Mouse (Mus musculus) heart, embryonic 11.5 days (tissue): Measurements from ENCODE around the gene BC100530. TPM values are rescaled to one million over a fixed set of nuclear protein-coding genes. Genes with fewer than 3 reads are reported as not detected.
"Not testable (repeated sequence)": the region's sequence is repeated elsewhere in the genome, so short reads cannot be mapped to it uniquely, and the experiment has no call there.

Experiments used
- ATAC-seq: fragments of 200-750 bp; cut with Nextera tagmentation; replicated peaks from 2 replicates; pipeline ENCODE4 v1.8.0; 2017; ENCODE audit warnings: moderate library complexity; ENCODE audit not compliant: insufficient number of reproducible peaks, low FRiP score, low TSS enrichment
- H3K27ac ChIP-seq: fragments of 300-500 bp; sonication (generic); 2 replicates; pipeline ENCODE4 v1.5.1; 2014; ENCODE audit warnings: mild to moderate bottlenecking, low read depth, low read length
- H3K27me3 ChIP-seq: fragments of 300-500 bp; sonication (generic); 2 replicates; pipeline ENCODE4 v1.6.1; 2014; ENCODE audit warnings: mild to moderate bottlenecking, low read length, mixed read lengths; ENCODE audit not compliant: control insufficient read depth, insufficient read depth
- H3K36me3 ChIP-seq: fragments of 300-500 bp; sonication (generic); 2 replicates; pipeline ENCODE4 v1.6.1; 2014; ENCODE audit warnings: mild to moderate bottlenecking, low read length, moderate library complexity, mixed read lengths; ENCODE audit not compliant: control insufficient read depth, insufficient read depth
- H3K4me1 ChIP-seq: fragments of 300-500 bp; sonication (generic); 2 replicates; pipeline ENCODE4 v1.6.1; 2014; ENCODE audit warnings: low read length; ENCODE audit not compliant: control insufficient read depth, insufficient read depth
- H3K4me2 ChIP-seq: fragments of 300-500 bp; sonication (generic); 2 replicates; pipeline ENCODE4 v1.6.1; 2014; ENCODE audit warnings: mild to moderate bottlenecking, moderate library complexity
- H3K4me3 ChIP-seq: fragments of 300-500 bp; sonication (generic); 2 replicates; pipeline ENCODE4 v1.5.1; 2014; ENCODE audit warnings: low read depth, low read length
- H3K9ac ChIP-seq: fragments of 300-500 bp; sonication (generic); 2 replicates; pipeline ENCODE4 v1.6.1; 2014; ENCODE audit warnings: mild to moderate bottlenecking, low read depth, low read length, moderate library complexity
- H3K9me3 ChIP-seq: fragments of 300-500 bp; sonication (generic); replicated peaks from 2 replicates; pipeline ENCODE4 v1.6.1; 2016; ENCODE audit warnings: low read length; ENCODE audit not compliant: control insufficient read depth
- WGBS: fragments of 180-500 bp; shearing (Covaris S2); extraction: QIAGEN DNeasy Blood & Tissue Kit; methylation state at CpG from one replicate; pipeline ENCODE4 v1.1.7; 2014; ENCODE audit not compliant: insufficient replicate concordance; 5-methylcytosine and 5-hydroxymethylcytosine counted together
- polyA plus RNA-seq: library from polyadenylated mRNA; unstranded; fragments of >200 nt; fragmentation: Nextera tagmentation; extraction: Ambion mirVana; gene quantifications from 2 replicates; pipeline ENCODE4 v1.2.1, GENCODE M21; 2014

The BC100530 gene
- polyA plus RNA-seq: 0.90 and 2.3 TPM in 2 replicates

DNA sequence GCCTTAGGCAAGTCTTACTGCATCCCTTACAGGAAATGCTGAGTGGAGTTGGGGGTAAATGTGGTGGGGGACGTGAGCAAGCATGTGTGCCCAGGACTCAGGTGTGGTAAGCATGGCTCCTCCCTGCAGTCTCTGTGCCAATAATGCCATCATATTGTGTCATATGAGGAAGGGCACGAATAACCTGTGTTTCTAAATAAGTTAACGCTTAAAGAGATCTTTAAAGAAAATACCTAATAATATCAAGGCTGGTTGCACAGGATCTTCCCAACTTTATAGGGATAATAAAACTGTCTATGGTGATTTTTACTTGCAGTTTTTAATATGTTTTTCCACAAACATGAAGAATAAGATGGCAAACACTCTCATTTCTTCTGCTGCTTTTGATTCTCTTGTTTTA is at the start of gene BC100530:
BC100530 (minus strand) TSS at position 101 of the 400 bp plus-strand sequence.
- not testable (repeated sequence) for H3K4me1 ChIP-seq, H3K27ac ChIP-seq, H3K27me3 ChIP-seq, H3K9ac ChIP-seq, H3K9me3 ChIP-seq, H3K36me3 ChIP-seq, H3K4me2 ChIP-seq, H3K4me3 ChIP-seq, ATAC-seq
- WGBS: 69% methylated on average over 3 of the region's 3 CpGs

GRCm38 (mm10) chr16:36408357-36408756 is 40.8 kb upstream of the BC100530 start, which contains the start of gene Stfa2:
TSS of gene Stfa2 (minus strand) at chr16:36408457.
- Histone ChIP-seq H3K4me3 (no peak within 1 kb of the TSS), H3K9me3 (no peaks in the 10 kb centered on the region), H3K27me3 (no peaks in the 10 kb centered on the region), H3K9ac (no peak within 1 kb of the TSS), H3K36me3 (no peaks in the 10 kb centered on the region), H3K27ac (no peak within 1 kb of the TSS), H3K4me1 (no peaks in the 10 kb centered on the region), H3K4me2 (no peak within 1 kb of the TSS)
- no peak for ATAC-seq

GRCm38 (mm10) chr16:36389060-36389459 is 21.5 kb upstream of the BC100530 start:
- Histone ChIP-seq H3K9me3 (no peaks in the 10 kb centered on the region), H3K4me3 (no peak overlapping the region), H3K4me2 (no peak overlapping the region), H3K4me1 (no peaks in the 10 kb centered on the region), H3K27ac (no peak overlapping the region), H3K9ac (no peak overlapping the region), H3K36me3 (no peaks in the 10 kb centered on the region), H3K27me3 (no peaks in the 10 kb centered on the region)
- 21% methylated on average over 4 of the region's 4 CpGs for WGBS
- no peak for ATAC-seq

- Histone ChIP-seq H3K27ac (no peak overlapping the region), H3K4me1 (no peaks in the 10 kb centered on the region), H3K4me2 (no peak overlapping the region), H3K4me3 (no peak overlapping the region), H3K27me3 (no peaks in the 10 kb centered on the region), H3K9me3 (no peaks in the 10 kb centered on the region), H3K36me3 (no peaks in the 10 kb centered on the region), H3K9ac (no peak overlapping the region)
- ATAC-seq: no peak
- WGBS: 71% methylated on average over 2 of the region's 2 CpGs
Observed at GRCm38 (mm10) chr16:36337171-36337570, 30.4 kb downstream of the BC100530 start.

GRCm38 (mm10) chr16:36334232-36334631 is 33.3 kb downstream of the BC100530 start, which contains the start of gene BC117090:
TSS of gene BC117090 (minus strand) at chr16:36334332.
- Histone ChIP-seq H3K27me3 (no peaks in the 10 kb centered on the region), H3K9me3 (no peaks in the 10 kb centered on the region), H3K4me3 (no peak within 1 kb of the TSS), H3K36me3 (no peaks in the 10 kb centered on the region), H3K9ac (no peak within 1 kb of the TSS), H3K27ac (no peak within 1 kb of the TSS), H3K4me1 (no peaks in the 10 kb centered on the region), H3K4me2 (no peak within 1 kb of the TSS)
- ATAC-seq: no peak
- 66% methylated on average over 3 of the region's 3 CpGs for WGBS

GRCm38 (mm10) chr16:36319286-36319685 is 48.3 kb downstream of the BC100530 start:
- Histone ChIP-seq H3K27ac (no peak overlapping the region), H3K4me2 (no peak overlapping the region), H3K9ac (no peak overlapping the region), H3K4me3 (no peak overlapping the region), H3K36me3 (no peaks in the 10 kb centered on the region), H3K4me1 (no peaks in the 10 kb centered on the region), H3K27me3 (no peaks in the 10 kb centered on the region), H3K9me3 (no peaks in the 10 kb centered on the region)
- no peak for ATAC-seq

DNA sequence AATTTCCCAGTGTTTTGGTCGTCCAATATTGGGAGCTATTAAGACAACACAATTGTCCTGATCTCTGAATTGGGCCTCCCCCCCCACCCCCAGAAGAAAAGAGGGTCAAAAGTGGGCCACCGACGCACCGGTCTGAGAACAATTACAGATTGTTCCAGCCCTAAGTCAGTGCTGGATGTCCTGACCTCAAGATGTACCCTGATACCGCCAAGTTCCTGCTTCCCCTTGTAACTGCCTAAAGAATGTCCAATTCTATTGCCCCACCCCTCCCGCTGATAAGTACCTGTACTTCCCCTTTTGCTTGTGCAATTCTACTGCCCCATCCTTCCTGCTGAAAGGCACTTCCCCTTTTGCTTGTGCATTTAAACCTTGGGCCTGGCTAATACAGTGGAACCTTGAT is 51.4 kb downstream of the BC100530 start:
- H3K9me3 ChIP-seq, H3K36me3 ChIP-seq, H3K27me3 ChIP-seq, H3K4me3 ChIP-seq, H3K4me1 ChIP-seq, H3K9ac ChIP-seq, H3K27ac ChIP-seq, H3K4me2 ChIP-seq, ATAC-seq: not testable (repeated sequence)
- WGBS: 80% methylated on average over 6 of the region's 6 CpGs

Other genes with a start within 250 kb of the BC100530 start
- gene Csta1, start 236.5 kb downstream of the BC100530 start, polyA plus RNA-seq: not detected in 2 replicates
- not detected in 2 replicates for gene Stfa2l1, start 210.9 kb downstream of the BC100530 start, polyA plus RNA-seq
- not detected in 2 replicates for gene Gm5483, start 183.5 kb downstream of the BC100530 start, polyA plus RNA-seq
- gene Gm5416, start 157.3 kb downstream of the BC100530 start, polyA plus RNA-seq: not detected in 2 replicates
- not detected in 2 replicates for gene 2010005H15Rik, start 146.3 kb downstream of the BC100530 start, polyA plus RNA-seq
- gene Stfa1, start 90.8 kb downstream of the BC100530 start, polyA plus RNA-seq: 0.99 and 2.5 TPM in 2 replicates
- not detected in 2 replicates for gene BC117090, start 33.4 kb downstream of the BC100530 start, polyA plus RNA-seq
- gene Stfa2, start 40.7 kb upstream of the BC100530 start, polyA plus RNA-seq: not detected in 2 replicates
- not detected in 2 replicates for gene Stfa3, start 87.6 kb upstream of the BC100530 start, polyA plus RNA-seq
- 0.14 and 0.37 TPM in 2 replicates for gene Casr, start 194.4 kb upstream of the BC100530 start, polyA plus RNA-seq